Mouse (Mus musculus) liver, postnatal 0 days (tissue): Measurements from ENCODE around the gene Rdh9.

Experiments used
- CTCF ChIP-seq: sonication (generic); IDR thresholded peaks from 2 replicates; pipeline ENCODE4 v1.5.1; 2016; ENCODE audit warnings: antibody characterized with exemption, low read depth
- EP300 ChIP-seq: IDR thresholded peaks from 2 replicates; pipeline ENCODE4 v1.6.1; 2016; ENCODE audit warnings: antibody characterized with exemption, low read depth, mild to moderate bottlenecking

- no peak for TF ChIP-seq CTCF
- TF ChIP-seq EP300, result no peak
These were observed 28.2 kb downstream of the Rdh9 start for GRCm38 (mm10) chr10:127804416-127804815.
